Mouse (Mus musculus) hindbrain, embryonic 10.5 days (tissue): ENCODE results near the gene Mark4. TPM values are rescaled to one million over a fixed set of nuclear protein-coding genes. Genes with fewer than 3 reads are reported as not detected.

Experiments used
- microRNA counts: library from miRNA; unstranded; fragments of <30 nt; microRNA quantifications from one replicate; lab custom pipeline; 2017
- polyA plus RNA-seq: library from polyadenylated mRNA; unstranded; fragments of >200 nt; fragmentation: Nextera tagmentation; extraction: Ambion mirVana; gene quantifications from 2 replicates; pipeline ENCODE4 v1.2.1, GENCODE M21; 2016

Mark4 gene
- polyA plus RNA-seq, 1 experiment from 2014 or later: 13.6 TPM

MicroRNAs encoded within 50 kb of the gene (microRNA counts, 519-probe panel; counts per million panel counts)
- microRNA mmu-miR-343 (lab: Ali Mortazavi, UCI): 1,255 counts per million, percentile 77 among the panel's probes with 10 or more counts

Other genes with a start within 250 kb of the Mark4 start
- gene Gpr4, start 246.3 kb downstream of the Mark4 start, polyA plus RNA-seq: 1.8 and 2.9 TPM in 2 replicates
- 47.8 and 51.1 TPM in 2 replicates for gene Opa3, start 230.5 kb downstream of the Mark4 start, polyA plus RNA-seq
- gene Vasp, start 187.0 kb downstream of the Mark4 start, polyA plus RNA-seq: 58.8 and 62.0 TPM in 2 replicates
- gene Ppm1n, start 178.8 kb downstream of the Mark4 start, polyA plus RNA-seq: 0.30 and 0.42 TPM in 2 replicates
- 37.3 and 67.8 TPM in 2 replicates for gene Rtn2, start 176.2 kb downstream of the Mark4 start, polyA plus RNA-seq
- not detected in 2 replicates for gene Fosb, start 148.8 kb downstream of the Mark4 start, polyA plus RNA-seq
- 106 and 128 TPM in 2 replicates for gene Ercc1, start 114.0 kb downstream of the Mark4 start, polyA plus RNA-seq
- gene Cd3eap, start 99.3 kb downstream of the Mark4 start, polyA plus RNA-seq: 18.7 and 24.4 TPM in 2 replicates
- 4.7 and 5.6 TPM in 2 replicates for gene Ppp1r13l, start 99.1 kb downstream of the Mark4 start, polyA plus RNA-seq
- gene Ercc2, start 76.8 kb downstream of the Mark4 start, polyA plus RNA-seq: 29.0 and 33.9 TPM in 2 replicates
- gene Klc3, start 54.7 kb downstream of the Mark4 start, polyA plus RNA-seq: 2.9 and 7.1 TPM in 2 replicates
- not detected in 2 replicates for gene Ckm, start 54.0 kb downstream of the Mark4 start, polyA plus RNA-seq
- gene Exoc3l2, start 4.5 kb upstream of the Mark4 start, polyA plus RNA-seq: 0.39 and 0.80 TPM in 2 replicates
- 2.4 and 3.8 TPM in 2 replicates for gene Bloc1s3, start 49.5 kb upstream of the Mark4 start, polyA plus RNA-seq
- 68.8 and 71.4 TPM in 2 replicates for gene Trappc6a, start 49.6 kb upstream of the Mark4 start, polyA plus RNA-seq
- 0.09 and 0.10 TPM in 2 replicates for gene Nkpd1, start 59.0 kb upstream of the Mark4 start, polyA plus RNA-seq
- 22.6 and 30.4 TPM in 2 replicates for gene Ppp1r37, start 104.3 kb upstream of the Mark4 start, polyA plus RNA-seq
- gene Zfp296, start 118.5 kb upstream of the Mark4 start, polyA plus RNA-seq: 0.22 and 0.72 TPM in 2 replicates
- gene Gemin7, start 118.8 kb upstream of the Mark4 start, polyA plus RNA-seq: 177 and 188 TPM in 2 replicates
- gene Clasrp, start 145.7 kb upstream of the Mark4 start, polyA plus RNA-seq: 57.5 and 68.8 TPM in 2 replicates
- 4.4 and 6.1 TPM in 2 replicates for gene Relb, start 170.6 kb upstream of the Mark4 start, polyA plus RNA-seq
- 83.8 and 99.9 TPM in 2 replicates for gene Clptm1, start 206.2 kb upstream of the Mark4 start, polyA plus RNA-seq
- 0.30 TPM in 1 of 2 replicates, not detected in the other for gene Apoc2, start 219.1 kb upstream of the Mark4 start, polyA plus RNA-seq
- not detected in 2 replicates for gene Gm44805, start 222.6 kb upstream of the Mark4 start, polyA plus RNA-seq
- gene Apoc4, start 222.7 kb upstream of the Mark4 start, polyA plus RNA-seq: not detected in 2 replicates
- 2.2 and 2.3 TPM in 2 replicates for gene Apoc1, start 233.8 kb upstream of the Mark4 start, polyA plus RNA-seq
- 179 and 230 TPM in 2 replicates for gene Apoe, start 240.4 kb upstream of the Mark4 start, polyA plus RNA-seq